Mouse (Mus musculus) ES-E14 (cell line): ENCODE results near the gene Fopnl.

Experiments used
- CHD2 ChIP-seq: IDR thresholded peaks from 2 replicates; pipeline ENCODE4 v1.6.1; 2014; ENCODE audit warnings: mild to moderate bottlenecking, low read depth, low read length, inconsistent platforms
- MAFK ChIP-seq: IDR thresholded peaks from 2 replicates; pipeline ENCODE4 v1.6.1; 2014; ENCODE audit warnings: mild to moderate bottlenecking, low read depth, low read length, inconsistent platforms; ENCODE audit not compliant: insufficient read depth

DNA sequence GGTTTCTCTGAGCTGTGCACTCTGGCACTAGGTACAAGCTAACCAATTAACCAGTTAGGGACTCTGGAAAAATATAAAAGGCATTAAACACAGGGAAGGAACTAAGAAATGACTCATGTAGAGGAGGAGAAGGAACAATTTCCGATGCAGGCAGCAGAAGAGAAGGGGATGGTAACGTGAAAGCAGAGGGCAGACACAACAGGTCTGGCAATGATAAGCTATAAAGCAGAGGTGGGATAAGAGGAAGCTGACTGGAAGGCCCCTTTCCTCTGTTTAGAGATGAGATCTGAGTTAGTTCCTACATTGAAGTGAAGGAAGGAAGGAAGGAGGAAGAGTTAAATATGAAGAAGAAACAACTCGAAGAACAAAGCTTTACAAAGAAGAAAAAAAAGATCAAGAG is 7.4 kb downstream of the Fopnl start:
- TF ChIP-seq MAFK (no peak), CHD2 (no peak)
